Mouse (Mus musculus) limb, embryonic 11.5 days (tissue): ENCODE measurements at regions not wholly inside any gene's neighbourhood (a gene's known extent, or its start where the extent isn't known, plus 50 kb on each side); places are given as distances from the start of the nearest gene placed in this dataset.

Source experiments
- ATAC-seq: fragments of 200-750 bp; cut with Nextera tagmentation; 2 replicates; pipeline ENCODE4 v1.8.0; 2017; ENCODE audit warnings: low read depth; ENCODE audit not compliant: insufficient number of reproducible peaks, low FRiP score, low TSS enrichment
- DNase-seq: peaks from one replicate; pipeline ENCODE4 v3.0.0-alpha.2; 2015; ENCODE audit warnings: low spot score
- H3K27ac ChIP-seq: fragments of 300-500 bp; sonication (generic); replicated peaks from 2 replicates; pipeline ENCODE4 v1.5.1; 2014; ENCODE audit warnings: low read depth, mild to moderate bottlenecking, low read length
- H3K27me3 ChIP-seq: fragments of 300-500 bp; sonication (generic); 2 replicates; pipeline ENCODE4 v1.6.1; 2014; ENCODE audit warnings: mild to moderate bottlenecking, low read length, mixed read lengths; ENCODE audit not compliant: control insufficient read depth, insufficient read depth
- H3K36me3 ChIP-seq: fragments of 300-500 bp; sonication (generic); 2 replicates; pipeline ENCODE4 v1.6.1; 2014; ENCODE audit warnings: mild to moderate bottlenecking, low read length, moderate library complexity, mixed read lengths; ENCODE audit not compliant: control insufficient read depth, insufficient read depth
- H3K4me1 ChIP-seq: fragments of 300-500 bp; sonication (generic); 2 replicates; pipeline ENCODE4 v1.6.1; 2014; ENCODE audit warnings: low read length, mixed read lengths; ENCODE audit not compliant: control insufficient read depth, insufficient read depth
- H3K4me2 ChIP-seq: fragments of 300-500 bp; sonication (generic); 2 replicates; pipeline ENCODE4 v1.6.1; 2014; ENCODE audit warnings: low read depth, mild to moderate bottlenecking, moderate library complexity; ENCODE audit not compliant: severe bottlenecking
- H3K4me3 ChIP-seq: fragments of 300-500 bp; sonication (generic); 2 replicates; pipeline ENCODE4 v1.5.1; 2014; ENCODE audit warnings: low read depth, low read length
- H3K9ac ChIP-seq: fragments of 300-500 bp; sonication (generic); 2 replicates; pipeline ENCODE4 v1.6.1; 2014; ENCODE audit warnings: mild to moderate bottlenecking, low read length
- H3K9me3 ChIP-seq: fragments of 300-500 bp; sonication (generic); 2 replicates; pipeline ENCODE4 v1.6.1; 2016; ENCODE audit warnings: low read length; ENCODE audit not compliant: control insufficient read depth
- WGBS: fragments of 180-500 bp; shearing (Covaris S2); extraction: QIAGEN DNeasy Blood & Tissue Kit; methylation state at CpG from one replicate; pipeline ENCODE4 v1.1.7; 2014; 5-methylcytosine and 5-hydroxymethylcytosine counted together

DNA sequence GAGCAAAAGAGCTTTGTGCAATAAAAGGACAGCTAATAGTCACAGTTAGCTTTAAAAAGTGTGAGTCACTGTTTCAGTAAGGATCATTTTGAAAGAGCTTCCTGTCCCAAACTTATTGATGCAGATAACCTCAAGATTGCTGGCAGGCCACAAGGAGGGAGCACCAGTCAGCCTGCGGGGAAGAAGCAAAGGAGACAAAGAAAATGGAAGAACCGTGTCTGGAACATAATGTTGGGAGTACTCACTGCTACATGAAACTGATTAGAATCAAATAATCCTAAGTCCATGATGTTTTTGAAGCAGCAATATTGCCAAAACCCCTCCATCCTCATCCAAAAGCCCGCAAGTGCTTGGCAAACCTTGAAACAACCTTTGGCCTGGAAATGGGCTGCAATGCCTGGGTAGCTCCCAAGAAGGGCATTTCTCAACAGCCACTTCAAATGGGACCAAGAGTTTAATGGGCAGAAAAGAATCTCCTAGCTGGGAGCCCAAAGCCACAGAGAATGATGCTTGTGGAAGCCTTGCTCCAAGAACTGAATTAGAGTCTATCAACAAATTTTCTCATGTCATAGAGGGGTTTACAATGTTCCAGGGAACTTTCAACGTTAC is 481.0 kb upstream of the Tnc start:
- WGBS: 86% methylated on average over 4 of the region's 4 CpGs
- no peaks in the 10 kb centered on the region for H3K9me3 ChIP-seq
- no peak for DNase-seq
- ATAC-seq: no peak
- H3K4me1 ChIP-seq: no peaks in the 10 kb centered on the region
- H3K27ac ChIP-seq: no peak overlapping the region
- H3K9ac ChIP-seq: no peak overlapping the region
- H3K4me2 ChIP-seq: no peak overlapping the region
- no peaks in the 10 kb centered on the region for H3K36me3 ChIP-seq
- no peaks in the 10 kb centered on the region for H3K27me3 ChIP-seq
- H3K4me3 ChIP-seq: no peak overlapping the region

DNA sequence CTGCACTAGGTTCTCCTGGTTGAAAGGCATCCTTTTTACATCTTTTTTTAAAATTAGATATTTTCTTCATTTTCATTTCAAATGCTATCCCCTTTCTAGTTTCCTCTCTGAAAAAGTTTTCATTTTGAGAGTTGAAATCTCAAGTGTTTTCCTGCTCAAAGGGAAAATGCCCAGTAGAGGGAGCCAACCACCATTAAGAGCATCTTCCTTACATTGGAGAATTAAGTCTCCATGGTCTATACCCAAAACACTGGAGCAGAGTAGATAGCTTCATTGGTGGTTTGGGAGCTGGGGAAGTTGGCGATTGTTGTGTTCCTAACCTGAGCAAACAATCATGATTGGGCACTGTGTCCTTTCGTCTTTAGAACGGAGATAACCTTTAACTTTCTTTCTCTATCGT is 483.8 kb upstream of the Tnc start:
- no peak overlapping the region for H3K9ac ChIP-seq
- peak; percentile 38 for DNase-seq
- H3K4me2 ChIP-seq: no peak overlapping the region
- no peak overlapping the region for H3K27ac ChIP-seq
- no peaks in the 10 kb centered on the region for H3K9me3 ChIP-seq
- H3K4me1 ChIP-seq: no peaks in the 10 kb centered on the region
- WGBS: 84% methylated on average over 4 of the region's 4 CpGs
- ATAC-seq: no peak
- H3K27me3 ChIP-seq: no peaks in the 10 kb centered on the region
- no peak overlapping the region for H3K4me3 ChIP-seq
- no peaks in the 10 kb centered on the region for H3K36me3 ChIP-seq

DNA sequence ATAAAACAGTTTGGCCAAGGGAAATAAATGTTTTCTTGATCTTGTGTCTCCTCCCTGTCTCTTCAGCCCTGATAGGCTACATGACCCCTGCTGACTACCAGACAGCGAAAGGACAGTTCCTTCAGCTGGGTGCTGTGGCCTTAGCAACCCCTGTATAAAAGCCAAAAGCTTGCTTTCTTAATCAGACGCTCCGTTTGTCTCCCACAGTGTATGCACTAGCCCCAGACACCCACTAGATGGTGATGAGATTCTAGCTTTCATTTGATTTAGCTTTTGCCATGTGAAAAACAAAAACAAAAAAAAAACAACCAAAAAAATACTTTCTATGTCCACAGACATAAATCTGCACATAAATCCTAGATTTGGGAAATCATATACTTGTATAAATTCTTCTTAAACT is 486.2 kb upstream of the Tnc start:
- H3K27ac ChIP-seq: no peak overlapping the region
- no peak overlapping the region for H3K9ac ChIP-seq
- H3K9me3 ChIP-seq: no peaks in the 10 kb centered on the region
- no peaks in the 10 kb centered on the region for H3K27me3 ChIP-seq
- WGBS: 60% methylated on average over 3 of the region's 3 CpGs
- H3K4me2 ChIP-seq: no peak overlapping the region
- no peaks in the 10 kb centered on the region for H3K4me1 ChIP-seq
- H3K36me3 ChIP-seq: no peaks in the 10 kb centered on the region
- ATAC-seq (no peak), DNase-seq (no peak)
- H3K4me3 ChIP-seq: no peak overlapping the region

DNA sequence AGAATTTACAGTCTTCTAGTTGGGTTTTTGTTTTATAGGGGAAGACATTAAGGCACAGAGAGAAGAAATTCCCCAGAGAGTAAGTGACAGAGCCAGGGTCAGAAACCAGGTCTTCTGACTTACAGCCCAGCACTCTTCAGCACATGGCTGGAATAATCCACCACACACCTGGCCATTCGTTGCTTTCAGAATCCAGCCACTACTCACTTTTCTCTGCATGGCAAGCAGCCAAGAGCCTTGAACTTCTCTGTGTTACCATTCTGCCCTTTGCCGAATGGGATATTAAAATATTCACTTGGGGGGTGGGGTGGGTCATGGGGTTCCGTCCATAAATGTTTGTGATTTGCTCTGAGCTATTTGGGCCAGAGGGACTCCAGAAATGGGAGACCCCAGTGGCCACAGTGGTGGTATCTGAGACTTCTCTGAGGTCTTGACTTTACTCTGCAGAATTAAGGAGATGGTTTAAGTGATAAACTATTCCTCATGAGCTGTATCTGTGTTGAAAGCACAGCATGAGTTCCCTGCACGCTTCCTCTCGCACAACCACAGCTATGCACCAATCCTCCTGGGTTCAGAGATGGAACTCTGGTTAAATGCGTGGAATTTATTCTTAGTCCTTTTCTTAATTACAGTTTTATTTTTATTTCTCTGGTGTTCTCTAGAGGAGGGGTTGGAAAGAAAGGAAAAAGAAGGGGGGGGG is 488.9 kb upstream of the Tnc start:
- DNase-seq (no peak), ATAC-seq (0 out of 2 replicates have a peak, but pooled peaks have one; percentile 31)
- H3K27me3 ChIP-seq: no peaks in the 10 kb centered on the region
- H3K4me2 ChIP-seq: no peak overlapping the region
- H3K4me3 ChIP-seq: no peak overlapping the region
- 80% methylated on average over 6 of the region's 6 CpGs for WGBS
- H3K27ac ChIP-seq: no peak overlapping the region
- H3K9ac ChIP-seq: no peak overlapping the region
- H3K4me1 ChIP-seq: no peaks in the 10 kb centered on the region
- H3K36me3 ChIP-seq: no peaks in the 10 kb centered on the region
- H3K9me3 ChIP-seq: no peaks in the 10 kb centered on the region

DNA sequence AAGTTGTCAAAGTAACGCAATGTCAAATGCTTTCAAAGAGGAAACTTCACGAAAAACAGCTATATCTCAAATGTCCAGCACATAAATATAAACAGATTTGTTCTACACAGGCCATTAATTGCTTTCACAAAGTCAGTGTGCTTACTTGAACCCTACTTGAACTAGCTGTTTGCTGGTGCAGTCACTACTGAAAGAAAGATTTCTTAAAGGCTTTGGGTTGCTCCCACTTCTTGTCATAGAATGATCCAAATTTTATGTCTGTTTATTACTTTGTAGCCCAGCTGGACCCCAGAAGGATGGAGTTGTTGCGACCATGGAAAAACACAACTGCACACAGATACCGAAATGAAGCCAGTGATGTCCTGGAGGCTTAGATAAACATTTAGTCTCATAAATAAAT is 491.2 kb upstream of the Tnc start:
- 82% methylated on average over 4 of the region's 4 CpGs for WGBS
- Histone ChIP-seq H3K27ac (no peak overlapping the region), H3K9ac (no peak overlapping the region), H3K4me3 (no peak overlapping the region), H3K36me3 (no peaks in the 10 kb centered on the region), H3K4me2 (no peak overlapping the region), H3K9me3 (no peaks in the 10 kb centered on the region), H3K27me3 (no peaks in the 10 kb centered on the region), H3K4me1 (no peaks in the 10 kb centered on the region)
- no peak for ATAC-seq
- no peak for DNase-seq

DNA sequence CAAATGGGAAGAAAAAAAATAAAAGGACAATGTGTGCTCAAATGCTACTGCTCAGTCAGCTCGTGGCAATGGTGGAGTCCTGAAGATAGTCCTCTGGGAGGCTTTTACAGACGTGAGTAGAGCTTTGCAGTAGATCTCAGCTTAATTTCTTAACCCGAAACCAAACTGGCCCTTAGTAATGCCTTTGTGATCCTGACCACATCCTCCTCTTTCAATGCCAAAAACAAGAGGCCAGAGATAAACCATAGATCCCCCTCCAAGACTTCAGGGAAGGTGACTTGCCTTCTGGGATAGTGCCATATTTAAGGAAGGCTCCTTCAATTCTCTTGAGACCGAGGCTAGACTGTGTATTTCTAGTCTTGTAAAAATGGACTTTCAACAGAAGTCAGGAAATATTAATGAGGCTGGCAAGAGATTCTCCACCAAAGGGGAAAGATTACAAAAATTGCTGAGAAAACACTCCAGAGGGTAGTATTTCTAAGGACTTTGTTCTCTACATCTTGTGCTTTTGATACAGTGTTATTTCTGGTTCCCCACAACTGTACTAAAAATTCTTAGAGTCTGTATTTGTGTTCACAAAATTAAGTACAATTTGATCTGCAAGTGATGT is 497.9 kb upstream of the Tnc start:
- Histone ChIP-seq H3K27me3 (no peaks in the 10 kb centered on the region), H3K4me1 (no peaks in the 10 kb centered on the region), H3K36me3 (no peaks in the 10 kb centered on the region), H3K9ac (no peak overlapping the region), H3K4me2 (no peak overlapping the region), H3K4me3 (no peak overlapping the region), H3K27ac (no peak overlapping the region), H3K9me3 (no peaks in the 10 kb centered on the region)
- WGBS: 75% methylated on average over 4 of the region's 4 CpGs
- DNase-seq (no peak), ATAC-seq (no peak)

DNA sequence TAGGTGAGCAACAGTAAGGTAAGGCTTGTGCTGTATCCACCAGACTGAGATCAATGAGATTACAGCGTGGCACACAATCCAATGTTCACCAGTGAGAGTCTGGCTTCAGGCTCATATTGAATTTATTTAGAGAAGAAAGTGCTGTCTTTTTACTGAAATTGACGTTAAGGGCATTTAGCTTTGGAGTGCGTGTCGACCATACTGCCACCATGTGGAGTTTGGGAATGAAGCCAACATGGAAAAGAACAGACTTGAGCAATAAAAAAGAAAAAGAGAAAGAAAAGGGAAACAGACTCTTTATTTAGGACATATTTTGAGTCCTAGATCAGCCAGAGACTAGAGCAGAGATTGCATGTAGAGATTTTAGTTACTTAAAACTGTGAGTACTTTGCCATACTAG is 499.6 kb upstream of the Tnc start:
- WGBS: 84% methylated on average over 4 of the region's 4 CpGs
- no peak overlapping the region for H3K4me3 ChIP-seq
- H3K36me3 ChIP-seq: no peaks in the 10 kb centered on the region
- ATAC-seq (no peak), DNase-seq (no peak)
- no peaks in the 10 kb centered on the region for H3K9me3 ChIP-seq
- H3K27me3 ChIP-seq: no peaks in the 10 kb centered on the region
- H3K9ac ChIP-seq: no peak overlapping the region
- no peaks in the 10 kb centered on the region for H3K4me1 ChIP-seq
- no peak overlapping the region for H3K27ac ChIP-seq
- H3K4me2 ChIP-seq: no peak overlapping the region

DNA sequence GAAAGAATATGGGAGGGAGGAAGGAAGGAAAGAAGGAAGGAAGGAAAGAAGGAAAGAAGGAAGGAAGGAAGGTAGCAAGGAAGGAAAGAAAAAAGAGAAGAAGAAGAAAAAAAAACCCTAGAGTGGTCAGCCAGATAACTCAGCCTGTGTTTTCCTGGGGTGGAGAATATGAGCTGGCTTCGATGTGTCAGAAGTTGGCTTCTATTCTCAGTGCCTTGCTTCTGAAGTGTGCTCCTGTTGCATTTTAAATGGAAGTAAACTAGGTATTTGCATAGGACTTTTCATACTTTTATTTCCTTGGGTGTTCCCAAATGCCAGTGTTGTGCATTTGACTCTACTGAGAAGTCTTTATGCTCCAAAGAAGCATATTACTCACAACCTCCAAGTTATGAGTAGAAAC is 515.7 kb upstream of the Tnc start:
- ATAC-seq: no peak
- Histone ChIP-seq H3K9me3 (no peaks in the 10 kb centered on the region), H3K4me2 (no peak overlapping the region), H3K4me1 (no peaks in the 10 kb centered on the region), H3K36me3 (no peaks in the 10 kb centered on the region), H3K27me3 (no peaks in the 10 kb centered on the region), H3K9ac (no peak overlapping the region), H3K4me3 (no peak overlapping the region), H3K27ac (no peak overlapping the region)
- WGBS: 96% methylated on average over 1 of the region's 1 CpGs
- no peak for DNase-seq
